Mouse (Mus musculus) heart, embryonic 12.5 days (tissue): Measurements from ENCODE around the gene Iqsec1. TPM values are rescaled to one million over a fixed set of nuclear protein-coding genes. Genes with fewer than 3 reads are reported as not detected.
A peak's percentile ranks its signal among the peaks of the same experiment; 100 is the strongest.

Experiments used
- ATAC-seq: fragments of 200-750 bp; cut with Nextera tagmentation; 2 replicates; pipeline ENCODE4 v1.8.0; 2017; ENCODE audit warnings: moderate TSS enrichment, moderate library complexity; ENCODE audit not compliant: insufficient number of reproducible peaks, low FRiP score
- H3K27ac ChIP-seq: fragments of 300-500 bp; sonication (generic); 2 replicates; pipeline ENCODE4 v1.5.1; 2016; ENCODE audit warnings: mild to moderate bottlenecking, moderate library complexity; ENCODE audit not compliant: poor library complexity, severe bottlenecking
- H3K27me3 ChIP-seq: fragments of 300-500 bp; sonication (generic); replicated peaks from 2 replicates; pipeline ENCODE4 v1.6.1; 2016; ENCODE audit warnings: mild to moderate bottlenecking, moderate library complexity
- H3K36me3 ChIP-seq: fragments of 300-500 bp; sonication (generic); 2 replicates; pipeline ENCODE4 v1.6.1; 2016; ENCODE audit warnings: mild to moderate bottlenecking, moderate library complexity
- H3K4me1 ChIP-seq: fragments of 300-500 bp; sonication (generic); replicated peaks from 2 replicates; pipeline ENCODE4 v1.6.1; 2016; ENCODE audit warnings: mild to moderate bottlenecking
- H3K4me2 ChIP-seq: fragments of 300-500 bp; sonication (generic); 2 replicates; pipeline ENCODE4 v1.6.1; 2016; ENCODE audit warnings: mild to moderate bottlenecking, moderate library complexity
- H3K4me3 ChIP-seq: fragments of 300-500 bp; sonication (generic); 2 replicates; pipeline ENCODE4 v1.5.1; 2016; ENCODE audit warnings: mild to moderate bottlenecking
- H3K9ac ChIP-seq: fragments of 300-500 bp; sonication (generic); 2 replicates; pipeline ENCODE4 v1.6.1; 2016; ENCODE audit warnings: mild to moderate bottlenecking, moderate library complexity
- H3K9me3 ChIP-seq: fragments of 300-500 bp; sonication (generic); replicated peaks from 2 replicates; pipeline ENCODE4 v1.6.1; 2016; ENCODE audit warnings: mild to moderate bottlenecking, moderate library complexity
- WGBS: fragments of 180-500 bp; shearing (Covaris S2); methylation state at CpG from one replicate; pipeline ENCODE4 v1.1.7; 2016; 5-methylcytosine and 5-hydroxymethylcytosine counted together
- polyA plus RNA-seq: library from polyadenylated mRNA; unstranded; fragments of >200 nt; fragmentation: Nextera tagmentation; extraction: Ambion mirVana; gene quantifications from 2 replicates; pipeline ENCODE4 v1.2.1, GENCODE M21; 2016

Gene Iqsec1
- polyA plus RNA-seq, 1 experiment from 2014 or later, result 20.8 TPM

GRCm38 (mm10) chr6:90783176-90783575, 205.3 kb downstream of the Iqsec1 start:
- H3K4me3 ChIP-seq, result no peak overlapping the region
- no peak overlapping the region for H3K9ac ChIP-seq
- H3K36me3 ChIP-seq, result no peaks in the 10 kb centered on the region
- H3K9me3 ChIP-seq, result no peaks in the 10 kb centered on the region
- H3K4me2 ChIP-seq, result no peak overlapping the region
- no peak for ATAC-seq
- H3K4me1 ChIP-seq, result peaks cover 58% of the 10 kb centered on the region
- H3K27ac ChIP-seq, result peak overlapping the region; percentile 21; the same call in 1 of the 2 replicates
- no peaks in the 10 kb centered on the region for H3K27me3 ChIP-seq

GRCm38 (mm10) chr6:90781921-90782770, 206.3 kb downstream of the Iqsec1 start:
- Histone ChIP-seq H3K4me2 (peak overlapping the region; percentile 33), H3K4me3 (no peak overlapping the region), H3K27ac (peak overlapping the region; percentile 43; the same call in 1 of the 2 replicates), H3K27me3 (no peaks in the 10 kb centered on the region), H3K36me3 (no peaks in the 10 kb centered on the region), H3K9me3 (no peaks in the 10 kb centered on the region), H3K4me1 (peaks cover 56% of the 10 kb centered on the region), H3K9ac (no peak overlapping the region)
- WGBS, result 39% methylated on average over 19 of the region's 19 CpGs
- ATAC-seq, result peak; percentile 65

DNA sequence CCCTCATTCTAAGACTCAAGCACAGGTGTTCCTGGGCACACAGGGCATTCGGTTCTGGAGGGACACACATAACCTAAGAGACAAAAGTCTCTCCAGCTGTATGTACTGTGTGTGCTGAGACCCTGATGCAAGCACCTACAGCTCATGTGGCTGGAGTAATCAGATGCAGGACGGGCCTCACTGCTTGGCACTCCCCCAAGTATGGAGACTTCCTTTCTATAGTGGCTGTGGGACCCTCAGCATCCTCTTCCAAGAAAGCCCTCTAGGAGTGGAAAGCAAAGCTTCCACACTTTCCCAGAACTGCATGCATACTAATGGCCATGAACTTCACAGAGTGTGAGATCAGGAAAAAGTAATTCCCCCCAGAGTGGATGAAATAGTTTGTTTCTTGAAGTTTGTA, 208.0 kb downstream of the Iqsec1 start:
- Histone ChIP-seq H3K27ac (no peak overlapping the region), H3K27me3 (no peaks in the 10 kb centered on the region), H3K4me1 (peaks cover 61% of the 10 kb centered on the region), H3K4me3 (no peak overlapping the region), H3K9ac (no peak overlapping the region), H3K4me2 (no peak overlapping the region), H3K36me3 (no peaks in the 10 kb centered on the region), H3K9me3 (no peaks in the 10 kb centered on the region)
- WGBS, result 45% methylated on average over 2 of the region's 2 CpGs
- ATAC-seq, result no peak

GRCm38 (mm10) chr6:90778841-90779240, 209.6 kb downstream of the Iqsec1 start:
- Histone ChIP-seq H3K4me2 (no peak overlapping the region), H3K9ac (no peak overlapping the region), H3K36me3 (no peaks in the 10 kb centered on the region), H3K4me3 (no peak overlapping the region), H3K9me3 (no peaks in the 10 kb centered on the region), H3K27ac (no peak overlapping the region), H3K27me3 (no peaks in the 10 kb centered on the region), H3K4me1 (peaks cover 66% of the 10 kb centered on the region)
- ATAC-seq, result no peak
- 74% methylated on average over 6 of the region's 6 CpGs for WGBS

DNA sequence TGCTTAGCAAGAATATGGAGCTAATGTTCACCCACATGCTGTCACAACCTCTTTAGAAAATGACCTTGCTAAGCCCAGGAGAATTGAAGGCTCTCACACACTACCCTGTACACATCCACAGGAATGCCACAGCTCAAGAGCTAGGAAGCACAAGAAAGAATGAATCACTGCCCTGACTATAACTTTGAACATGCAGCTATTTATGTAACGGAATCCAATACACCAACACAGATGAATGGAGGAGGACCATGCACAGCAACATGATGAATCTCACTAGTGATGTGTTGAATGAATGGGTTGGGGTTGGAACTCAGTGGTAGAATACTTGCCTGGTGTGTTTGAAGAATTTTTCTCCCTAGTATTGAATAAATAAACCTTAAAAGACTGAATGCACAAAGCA, 211.2 kb downstream of the Iqsec1 start:
- Histone ChIP-seq H3K4me2 (no peak overlapping the region), H3K4me1 (peaks cover 56% of the 10 kb centered on the region), H3K27me3 (no peaks in the 10 kb centered on the region), H3K9me3 (no peaks in the 10 kb centered on the region), H3K36me3 (no peaks in the 10 kb centered on the region), H3K4me3 (no peak overlapping the region), H3K9ac (no peak overlapping the region), H3K27ac (peak overlapping the region; percentile 65; the same call in 1 of the 2 replicates)
- no peak for ATAC-seq
- WGBS, result 69% methylated on average over 1 of the region's 1 CpGs

DNA sequence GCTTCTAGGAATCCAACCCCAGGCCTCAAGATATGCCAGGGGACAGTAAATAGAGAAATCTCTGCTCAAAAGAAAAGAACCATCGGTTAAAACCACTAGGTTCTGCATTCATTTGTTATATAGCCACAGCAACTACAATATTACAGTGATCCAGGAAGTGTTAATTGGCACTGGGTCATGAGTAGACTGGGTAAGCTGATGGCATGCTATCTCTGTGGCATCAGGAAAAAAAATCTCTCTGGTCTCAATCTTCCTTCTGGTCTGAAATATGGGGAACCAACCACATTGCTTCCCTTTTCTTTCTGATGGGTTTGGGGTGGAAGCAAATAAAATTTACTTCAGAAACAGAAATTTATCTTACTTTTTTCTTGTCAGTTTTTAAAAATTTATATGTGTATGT, 212.9 kb downstream of the Iqsec1 start:
- H3K27ac ChIP-seq, result no peak overlapping the region
- H3K4me1 ChIP-seq, result peaks cover 44% of the 10 kb centered on the region
- no peak overlapping the region for H3K4me3 ChIP-seq
- 81% methylated on average over 1 of the region's 1 CpGs for WGBS
- no peak overlapping the region for H3K9ac ChIP-seq
- no peaks in the 10 kb centered on the region for H3K9me3 ChIP-seq
- H3K36me3 ChIP-seq, result no peaks in the 10 kb centered on the region
- H3K4me2 ChIP-seq, result no peak overlapping the region
- H3K27me3 ChIP-seq, result no peaks in the 10 kb centered on the region
- ATAC-seq, result no peak

GRCm38 (mm10) chr6:90773811-90774233, 214.7 kb downstream of the Iqsec1 start:
- Histone ChIP-seq H3K9ac (0 out of 2 replicates have a peak overlapping the region, but pooled peaks have one; percentile 1), H3K9me3 (no peaks in the 10 kb centered on the region), H3K27ac (0 out of 2 replicates have a peak overlapping the region, but pooled peaks have one; percentile 26), H3K27me3 (no peaks in the 10 kb centered on the region), H3K36me3 (no peaks in the 10 kb centered on the region), H3K4me2 (no peak overlapping the region), H3K4me1 (peaks cover 31% of the 10 kb centered on the region), H3K4me3 (no peak overlapping the region)
- peak; percentile 11; the same call in 1 of the 2 replicates for ATAC-seq

DNA sequence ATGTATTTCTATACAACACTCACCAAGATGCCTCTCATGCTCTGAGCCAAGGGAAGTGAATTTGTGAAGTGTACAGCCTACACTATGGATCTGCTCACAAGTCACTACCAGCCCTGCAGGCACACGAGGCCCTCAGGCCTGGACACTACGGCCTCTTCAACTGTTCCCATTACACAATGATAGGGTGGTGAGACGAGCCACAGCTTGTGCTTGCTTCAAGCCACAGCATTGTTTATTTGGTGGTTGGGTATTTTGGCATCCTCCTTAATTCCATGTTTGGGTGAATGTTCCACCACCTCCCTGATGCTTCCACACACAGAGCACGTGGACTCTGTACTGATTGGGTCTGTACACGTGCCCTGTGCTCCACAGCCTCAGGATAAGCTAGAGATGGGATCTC, 216.4 kb downstream of the Iqsec1 start:
- H3K4me1 ChIP-seq, result peaks cover 26% of the 10 kb centered on the region
- no peak overlapping the region for H3K27ac ChIP-seq
- H3K9me3 ChIP-seq, result no peaks in the 10 kb centered on the region
- no peaks in the 10 kb centered on the region for H3K36me3 ChIP-seq
- no peaks in the 10 kb centered on the region for H3K27me3 ChIP-seq
- H3K9ac ChIP-seq, result no peak overlapping the region
- H3K4me3 ChIP-seq, result no peak overlapping the region
- 81% methylated on average over 5 of the region's 5 CpGs for WGBS
- no peak overlapping the region for H3K4me2 ChIP-seq
- no peak for ATAC-seq

- no peaks in the 10 kb centered on the region for H3K36me3 ChIP-seq
- H3K9me3 ChIP-seq, result no peaks in the 10 kb centered on the region
- H3K27ac ChIP-seq, result no peak overlapping the region
- no peak overlapping the region for H3K4me3 ChIP-seq
- no peak overlapping the region for H3K4me2 ChIP-seq
- H3K4me1 ChIP-seq, result peaks cover 21% of the 10 kb centered on the region
- H3K27me3 ChIP-seq, result no peaks in the 10 kb centered on the region
- H3K9ac ChIP-seq, result no peak overlapping the region
- WGBS, result 76% methylated on average over 2 of the region's 2 CpGs
- no peak for ATAC-seq
Measured at GRCm38 (mm10) chr6:90768526-90768925, 220.0 kb downstream of the Iqsec1 start.

DNA sequence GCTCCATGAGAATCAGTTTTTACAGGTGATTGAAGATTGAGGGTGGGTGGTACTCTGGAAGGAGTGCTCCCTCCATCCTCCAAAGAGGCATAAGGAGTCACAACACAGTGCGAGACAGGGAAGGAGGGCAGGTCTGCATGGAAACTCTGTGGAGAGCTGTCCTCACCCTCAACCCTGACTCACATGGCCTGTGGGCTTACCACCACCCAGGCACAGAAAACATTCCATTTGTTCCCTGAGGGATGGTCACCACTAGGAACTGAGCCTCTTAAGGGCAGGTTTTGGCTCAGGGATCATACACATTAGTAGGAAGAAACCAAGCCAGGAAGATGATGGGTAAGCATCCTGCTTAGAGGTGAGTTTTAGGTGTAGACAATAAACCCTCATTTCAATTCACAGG, 220.6 kb downstream of the Iqsec1 start:
- 74% methylated on average over 1 of the region's 1 CpGs for WGBS
- H3K4me2 ChIP-seq, result no peak overlapping the region
- H3K9ac ChIP-seq, result no peak overlapping the region
- ATAC-seq, result no peak
- H3K27me3 ChIP-seq, result no peaks in the 10 kb centered on the region
- no peaks in the 10 kb centered on the region for H3K36me3 ChIP-seq
- no peak overlapping the region for H3K4me3 ChIP-seq
- H3K9me3 ChIP-seq, result no peaks in the 10 kb centered on the region
- H3K4me1 ChIP-seq, result peaks cover 25% of the 10 kb centered on the region
- H3K27ac ChIP-seq, result no peak overlapping the region

DNA sequence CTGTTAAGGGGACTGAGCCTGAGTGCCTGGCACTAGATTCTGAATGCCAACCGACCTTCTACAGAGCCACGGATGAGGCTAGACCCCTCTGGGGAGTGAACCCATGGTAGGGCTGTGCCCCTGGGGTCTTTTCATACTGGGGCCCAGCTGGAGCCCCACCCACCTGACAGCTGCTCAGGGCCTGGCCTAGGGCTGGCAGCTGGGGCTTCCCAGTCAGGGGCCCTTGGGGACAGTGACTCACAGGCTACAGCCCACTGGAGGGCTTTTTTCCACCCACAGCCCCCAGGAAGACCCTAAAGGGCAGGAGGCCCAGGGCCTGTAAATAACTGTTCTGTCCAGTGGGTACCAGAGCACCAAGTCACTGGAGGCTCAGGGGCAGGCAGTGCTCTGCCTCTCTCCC, 223.7 kb downstream of the Iqsec1 start:
- Histone ChIP-seq H3K4me1 (peaks cover 49% of the 10 kb centered on the region), H3K9me3 (no peaks in the 10 kb centered on the region), H3K36me3 (no peaks in the 10 kb centered on the region), H3K27ac (peak overlapping the region; percentile 71), H3K4me2 (no peak overlapping the region), H3K27me3 (no peaks in the 10 kb centered on the region), H3K9ac (peak overlapping the region; percentile 1; the same call in 1 of the 2 replicates), H3K4me3 (no peak overlapping the region)
- ATAC-seq, result no peak
- 68% methylated on average over 2 of the region's 2 CpGs for WGBS
